Mouse (Mus musculus) limb, embryonic 12.5 days (tissue): ENCODE results near the gene Cryba1. TPM values are rescaled to one million over a fixed set of nuclear protein-coding genes. Genes with fewer than 3 reads are reported as not detected.
"Not testable (repeated sequence)": the region's sequence is repeated elsewhere in the genome, so short reads cannot be mapped to it uniquely, and the experiment has no call there.

Source experiments
- ATAC-seq: fragments of 200-750 bp; cut with Nextera tagmentation; 2 replicates; pipeline ENCODE4 v1.8.0; 2017; ENCODE audit warnings: low read depth, moderate TSS enrichment; ENCODE audit not compliant: insufficient number of reproducible peaks, insufficient read depth, low FRiP score, low TSS enrichment
- H3K27ac ChIP-seq: fragments of 300-500 bp; sonication (generic); 2 replicates; pipeline ENCODE4 v1.5.1; 2016; ENCODE audit warnings: mild to moderate bottlenecking, moderate library complexity
- H3K27me3 ChIP-seq: fragments of 300-500 bp; sonication (generic); 2 replicates; pipeline ENCODE4 v1.6.1; 2016; ENCODE audit warnings: mild to moderate bottlenecking, moderate library complexity
- H3K36me3 ChIP-seq: fragments of 300-500 bp; sonication (generic); 2 replicates; pipeline ENCODE4 v1.6.1; 2016; ENCODE audit warnings: mild to moderate bottlenecking, moderate library complexity
- H3K4me1 ChIP-seq: fragments of 300-500 bp; sonication (generic); replicated peaks from 2 replicates; pipeline ENCODE4 v1.6.1; 2016
- H3K4me2 ChIP-seq: fragments of 300-500 bp; sonication (generic); 2 replicates; pipeline ENCODE4 v1.6.1; 2016; ENCODE audit warnings: mild to moderate bottlenecking, moderate library complexity
- H3K4me3 ChIP-seq: fragments of 300-500 bp; sonication (generic); replicated peaks from 2 replicates; pipeline ENCODE4 v1.5.1; 2016; ENCODE audit warnings: mild to moderate bottlenecking
- H3K9ac ChIP-seq: fragments of 300-500 bp; sonication (generic); replicated peaks from 2 replicates; pipeline ENCODE4 v1.6.1; 2016; ENCODE audit warnings: mild to moderate bottlenecking, moderate library complexity
- H3K9me3 ChIP-seq: fragments of 300-500 bp; sonication (generic); 2 replicates; pipeline ENCODE4 v1.6.1; 2016; ENCODE audit warnings: mild to moderate bottlenecking, moderate library complexity
- WGBS: fragments of 180-500 bp; shearing (Covaris S2); methylation state at CpG from one replicate; pipeline ENCODE4 v1.1.7; 2016; 5-methylcytosine and 5-hydroxymethylcytosine counted together
- polyA plus RNA-seq: library from polyadenylated mRNA; unstranded; fragments of >200 nt; fragmentation: Nextera tagmentation; extraction: Ambion mirVana; gene quantifications from 2 replicates; pipeline ENCODE4 v1.2.1, GENCODE M21; 2016

Gene Cryba1
- polyA plus RNA-seq, 1 experiment from 2014 or later = not detected

- no peak for ATAC-seq
- no peak overlapping the region for H3K4me3 ChIP-seq
- peaks cover 3% of the 10 kb centered on the region; the same call in 1 of the 2 replicates for H3K27me3 ChIP-seq
- no peak overlapping the region for H3K4me2 ChIP-seq
- H3K4me1 ChIP-seq = no peaks in the 10 kb centered on the region
- no peak overlapping the region for H3K27ac ChIP-seq
- no peak overlapping the region for H3K9ac ChIP-seq
- WGBS = 59% methylated on average over 3 of the region's 3 CpGs
- no peaks in the 10 kb centered on the region for H3K36me3 ChIP-seq
- no peaks in the 10 kb centered on the region for H3K9me3 ChIP-seq
These were observed 28.4 kb upstream of the Cryba1 start for GRCm38 (mm10) chr11:77753469-77753868.

DNA sequence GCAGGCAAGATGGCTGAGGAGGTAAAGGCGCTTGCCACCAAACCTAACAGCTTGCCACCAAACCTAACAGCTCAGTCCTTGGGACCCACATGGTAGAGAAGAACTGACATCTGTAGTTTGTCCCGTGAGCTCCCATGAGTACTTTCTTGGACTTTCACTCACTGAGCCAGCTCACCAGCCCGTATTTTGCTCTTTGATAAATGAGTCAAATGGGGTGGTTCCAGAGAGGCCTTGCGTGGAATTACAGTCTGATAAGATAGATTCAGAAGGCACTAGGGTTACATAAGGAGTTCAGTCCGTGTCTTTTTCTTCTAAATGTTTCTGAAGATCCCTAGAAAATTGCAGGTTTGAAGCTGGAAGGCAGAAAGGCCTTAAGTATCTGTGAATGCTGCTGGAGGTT, 27.4 kb upstream of the Cryba1 start:
- Histone ChIP-seq H3K36me3 (no peaks in the 10 kb centered on the region), H3K9me3 (no peaks in the 10 kb centered on the region), H3K4me1 (no peaks in the 10 kb centered on the region), H3K27me3 (peaks cover 3% of the 10 kb centered on the region; the same call in 1 of the 2 replicates), H3K27ac (no peak overlapping the region), H3K4me2 (no peak overlapping the region), H3K9ac (no peak overlapping the region), H3K4me3 (no peak overlapping the region)
- 78% methylated on average over 5 of the region's 5 CpGs for WGBS
- ATAC-seq = no peak

- 84% methylated on average over 5 of the region's 5 CpGs for WGBS
- Histone ChIP-seq H3K9me3 (no peaks in the 10 kb centered on the region), H3K4me1 (no peaks in the 10 kb centered on the region), H3K36me3 (no peaks in the 10 kb centered on the region), H3K27ac (no peak overlapping the region), H3K4me2 (no peak overlapping the region), H3K4me3 (no peak overlapping the region), H3K27me3 (peaks cover 3% of the 10 kb centered on the region; the same call in 1 of the 2 replicates), H3K9ac (no peak overlapping the region)
- no peak for ATAC-seq
These were observed 23.9 kb upstream of the Cryba1 start for GRCm38 (mm10) chr11:77748996-77749395.

- WGBS = 93% methylated on average over 14 of the region's 15 CpGs
- not testable (repeated sequence) for H3K9ac ChIP-seq, H3K27me3 ChIP-seq, H3K4me2 ChIP-seq, H3K27ac ChIP-seq, H3K9me3 ChIP-seq, H3K4me1 ChIP-seq, H3K4me3 ChIP-seq, ATAC-seq, H3K36me3 ChIP-seq
These were observed 22.0 kb upstream of the Cryba1 start for GRCm38 (mm10) chr11:77747103-77747502.

GRCm38 (mm10) chr11:77746652-77747051, 21.6 kb upstream of the Cryba1 start:
- Histone ChIP-seq H3K9me3 (no peaks in the 10 kb centered on the region), H3K36me3 (no peaks in the 10 kb centered on the region), H3K4me3 (no peak overlapping the region), H3K27me3 (no peaks in the 10 kb centered on the region), H3K9ac (no peak overlapping the region), H3K4me2 (no peak overlapping the region), H3K4me1 (no peaks in the 10 kb centered on the region), H3K27ac (no peak overlapping the region)
- no peak for ATAC-seq
- 86% methylated on average over 4 of the region's 4 CpGs for WGBS

- no peak for ATAC-seq
- Histone ChIP-seq H3K27me3 (0 out of 2 replicates have a peak, but pooled peaks cover 7% of the 10 kb centered on the region), H3K9ac (no peak overlapping the region)
These were observed 18.9 kb upstream of the Cryba1 start for GRCm38 (mm10) chr11:77743966-77744365.

DNA sequence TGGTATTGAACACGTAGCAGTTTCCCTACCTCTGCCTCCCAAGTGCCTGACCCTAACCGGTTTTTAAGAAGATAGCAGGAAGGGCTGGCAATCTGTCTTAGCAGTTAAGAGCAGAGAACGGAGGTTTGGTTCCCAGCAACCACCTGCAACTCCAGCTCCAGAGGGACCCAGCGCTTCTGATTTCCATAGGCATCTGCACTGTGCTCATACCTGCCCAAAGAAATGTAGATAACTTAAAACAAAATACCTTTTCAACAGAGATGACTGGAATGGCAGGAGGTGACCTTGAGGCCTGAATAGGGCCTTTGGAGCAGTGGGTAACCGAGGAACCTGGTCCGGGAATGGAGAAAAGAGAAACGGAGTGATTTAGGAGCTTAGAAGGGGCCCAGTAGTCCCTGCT, 13.5 kb upstream of the Cryba1 start:
- 48% methylated on average over 7 of the region's 7 CpGs for WGBS
- H3K4me2 ChIP-seq = no peak overlapping the region
- H3K9ac ChIP-seq = no peak overlapping the region

More at GRCm38 (mm10) chr11:77743966-77744365, 18.9 kb upstream of the Cryba1 start:
- H3K4me1 ChIP-seq = no peaks in the 10 kb centered on the region
- no peaks in the 10 kb centered on the region for H3K9me3 ChIP-seq
- no peak overlapping the region for H3K4me2 ChIP-seq
- no peak overlapping the region for H3K27ac ChIP-seq
- no peaks in the 10 kb centered on the region for H3K36me3 ChIP-seq
- no peak overlapping the region for H3K4me3 ChIP-seq
- 31% methylated on average over 6 of the region's 6 CpGs for WGBS

DNA sequence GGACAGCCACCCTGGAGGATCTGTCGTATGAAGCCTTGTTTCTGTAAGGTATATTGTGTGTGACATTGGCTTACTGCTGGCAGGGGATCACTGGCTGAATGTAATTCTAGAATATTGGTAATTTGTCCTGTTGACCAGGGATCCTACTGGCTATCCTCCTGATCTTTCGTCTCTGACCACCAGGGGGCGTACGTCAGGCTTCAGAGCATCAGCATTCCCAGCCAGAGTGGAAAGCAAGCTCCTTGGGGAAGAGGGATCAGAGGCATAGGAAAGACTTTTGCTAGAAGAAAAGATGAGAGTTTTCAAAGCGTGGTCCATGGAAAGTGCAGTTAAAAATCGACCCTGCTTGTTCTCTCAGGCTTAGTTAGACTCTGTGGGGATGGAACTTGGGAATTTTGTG, 12.2 kb upstream of the Cryba1 start:
- Histone ChIP-seq H3K9ac (no peak overlapping the region), H3K4me3 (no peak overlapping the region), H3K4me1 (no peaks in the 10 kb centered on the region), H3K36me3 (no peaks in the 10 kb centered on the region), H3K27me3 (0 out of 2 replicates have a peak, but pooled peaks cover 7% of the 10 kb centered on the region), H3K4me2 (no peak overlapping the region), H3K9me3 (no peaks in the 10 kb centered on the region), H3K27ac (no peak overlapping the region)
- 1% methylated on average over 6 of the region's 6 CpGs for WGBS
- ATAC-seq = no peak

More for the DNA sequence above, 13.5 kb upstream of the Cryba1 start:
- H3K27me3 ChIP-seq = 0 out of 2 replicates have a peak, but pooled peaks cover 7% of the 10 kb centered on the region
- H3K27ac ChIP-seq = no peak overlapping the region
- H3K9me3 ChIP-seq = no peaks in the 10 kb centered on the region
- no peak overlapping the region for H3K4me3 ChIP-seq
- no peaks in the 10 kb centered on the region for H3K4me1 ChIP-seq
- ATAC-seq = no peak
- no peaks in the 10 kb centered on the region for H3K36me3 ChIP-seq

DNA sequence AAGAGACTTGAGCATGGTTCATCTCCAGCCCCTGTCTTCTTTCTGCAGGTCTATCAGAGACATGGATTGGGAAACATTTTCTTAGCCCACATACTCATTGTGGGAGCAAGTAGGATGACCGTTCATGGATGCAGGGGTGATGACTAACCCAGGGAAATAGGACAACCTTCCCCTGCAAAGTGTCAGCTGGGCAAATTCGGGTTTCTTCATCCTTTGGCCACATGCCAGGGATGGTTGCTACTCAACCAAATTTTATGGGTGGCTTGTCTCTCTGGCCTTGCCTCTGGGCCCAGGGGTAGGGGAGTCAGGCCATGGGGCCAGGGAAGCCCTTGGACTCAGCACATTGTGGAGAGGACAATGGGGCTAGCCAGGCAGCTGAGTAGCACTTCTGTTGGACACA, 3.5 kb upstream of the Cryba1 start:
- no peak for ATAC-seq
- WGBS = 73% methylated on average over 2 of the region's 2 CpGs
- no peaks in the 10 kb centered on the region for H3K9me3 ChIP-seq
- no peaks in the 10 kb centered on the region for H3K27me3 ChIP-seq
- H3K4me2 ChIP-seq = no peak overlapping the region
- H3K27ac ChIP-seq = no peak overlapping the region
- H3K36me3 ChIP-seq = no peaks in the 10 kb centered on the region
- H3K9ac ChIP-seq = no peak overlapping the region
- H3K4me3 ChIP-seq = no peak overlapping the region
- H3K4me1 ChIP-seq = no peaks in the 10 kb centered on the region

DNA sequence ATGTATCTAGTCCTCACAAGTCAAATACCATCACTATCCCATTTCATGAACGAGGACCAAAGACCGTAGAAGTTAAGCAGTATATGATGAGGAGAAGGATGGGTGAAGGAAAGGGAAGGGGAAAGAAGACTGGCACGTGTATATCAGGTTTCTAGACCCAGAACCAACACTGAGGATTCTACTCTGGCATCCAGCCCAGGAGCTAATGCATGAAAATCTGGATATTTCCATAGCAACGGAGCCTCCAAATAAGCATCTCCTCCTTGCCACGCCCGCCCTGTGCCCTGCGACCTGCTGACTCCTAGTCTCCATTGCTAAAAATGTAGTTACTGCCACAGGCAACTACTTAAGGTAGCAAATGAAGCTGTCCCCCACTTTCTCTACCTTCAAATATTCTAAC, 317 bp downstream of the Cryba1 start:
- Histone ChIP-seq H3K9me3 (no peaks in the 10 kb centered on the region), H3K4me1 (no peaks in the 10 kb centered on the region), H3K4me3 (no peak overlapping the region), H3K27me3 (no peaks in the 10 kb centered on the region), H3K9ac (no peak overlapping the region), H3K4me2 (no peak overlapping the region), H3K36me3 (no peaks in the 10 kb centered on the region), H3K27ac (no peak overlapping the region)
- ATAC-seq = no peak
- WGBS = 82% methylated on average over 7 of the region's 7 CpGs

DNA sequence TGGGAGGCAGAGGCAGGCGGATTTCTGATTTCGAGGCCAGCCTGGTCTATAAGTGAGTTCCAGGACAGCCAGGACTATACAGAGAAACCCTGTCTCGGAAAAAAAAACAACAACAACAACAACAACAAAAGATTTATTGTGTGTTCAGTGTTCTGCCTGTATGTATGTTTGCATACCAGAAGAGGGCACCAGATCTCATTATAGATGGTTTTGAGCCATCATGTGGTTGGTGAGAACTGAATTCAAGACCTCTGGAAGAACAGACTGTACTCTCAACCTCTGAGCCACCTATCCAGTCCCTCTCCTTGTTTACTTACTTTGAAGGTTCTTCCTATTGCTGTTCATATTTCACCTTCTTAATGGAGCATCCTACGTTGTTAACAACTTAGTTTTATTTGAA, 3.7 kb downstream of the Cryba1 start:
- H3K27ac ChIP-seq = no peak overlapping the region
- no peaks in the 10 kb centered on the region for H3K9me3 ChIP-seq
- H3K27me3 ChIP-seq = no peaks in the 10 kb centered on the region
- 89% methylated on average over 4 of the region's 4 CpGs for WGBS
- no peak for ATAC-seq
- H3K4me1 ChIP-seq = no peaks in the 10 kb centered on the region
- no peak overlapping the region for H3K9ac ChIP-seq
- no peak overlapping the region for H3K4me3 ChIP-seq
- H3K4me2 ChIP-seq = no peak overlapping the region
- H3K36me3 ChIP-seq = peaks cover 6% of the 10 kb centered on the region; the same call in 1 of the 2 replicates

DNA sequence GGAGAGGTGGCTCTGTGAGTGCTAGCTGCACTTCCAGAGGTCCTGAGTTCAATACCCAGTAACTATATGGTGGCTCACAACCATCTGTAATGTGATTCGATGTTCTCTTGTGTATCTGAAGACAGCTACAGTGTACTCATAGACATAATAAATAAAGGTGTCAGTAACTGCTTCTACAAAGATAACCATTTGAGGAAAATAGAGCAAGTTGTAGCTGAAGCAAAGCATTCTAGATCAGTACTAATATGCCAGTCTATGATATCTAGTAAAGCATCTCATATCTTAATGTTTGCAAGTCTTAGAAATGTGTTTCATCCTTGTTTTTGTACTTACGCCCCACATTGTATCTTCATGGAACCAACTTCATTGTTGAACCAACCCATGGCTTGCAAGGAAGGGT, 6.0 kb downstream of the Cryba1 start:
- Histone ChIP-seq H3K4me2 (no peak overlapping the region), H3K36me3 (peaks cover 6% of the 10 kb centered on the region; the same call in 1 of the 2 replicates), H3K4me1 (no peaks in the 10 kb centered on the region), H3K9ac (no peak overlapping the region), H3K9me3 (no peaks in the 10 kb centered on the region), H3K27me3 (no peaks in the 10 kb centered on the region), H3K4me3 (no peak overlapping the region), H3K27ac (no peak overlapping the region)
- WGBS = 94% methylated on average over 2 of the region's 2 CpGs
- ATAC-seq = no peak
